Mouse (Mus musculus) hindbrain, embryonic 14.5 days (tissue): ENCODE measurements at regions not wholly inside any gene's neighbourhood (a gene's known extent, or its start where the extent isn't known, plus 50 kb on each side); places are given as distances from the start of the nearest gene placed in this dataset.
"Not testable (repeated sequence)": the region's sequence is repeated elsewhere in the genome, so short reads cannot be mapped to it uniquely, and the experiment has no call there.

ENCODE experiments used
- ATAC-seq: fragments of 200-750 bp; cut with Nextera tagmentation; 2 replicates; pipeline ENCODE4 v1.8.0; 2017; ENCODE audit warnings: moderate number of reproducible peaks, mild to moderate bottlenecking, moderate TSS enrichment, moderate library complexity; ENCODE audit not compliant: low FRiP score
- DNase-seq: peaks from one replicate; pipeline ENCODE4 v3.0.0-alpha.2; 2015; ENCODE audit warnings: low spot score
- H3K27ac ChIP-seq: fragments of 300-500 bp; sonication (generic); 2 replicates; pipeline ENCODE4 v1.5.1; 2014; ENCODE audit warnings: mild to moderate bottlenecking, moderate library complexity
- H3K27me3 ChIP-seq: fragments of 300-500 bp; sonication (generic); 2 replicates; pipeline ENCODE4 v1.6.1; 2014; ENCODE audit warnings: mild to moderate bottlenecking, low read length, mixed read lengths; ENCODE audit not compliant: control insufficient read depth, insufficient read depth
- H3K36me3 ChIP-seq: fragments of 300-500 bp; sonication (generic); replicated peaks from 2 replicates; pipeline ENCODE4 v1.6.1; 2014; ENCODE audit not compliant: control insufficient read depth, insufficient read depth
- H3K4me1 ChIP-seq: fragments of 300-500 bp; sonication (generic); replicated peaks from 2 replicates; pipeline ENCODE4 v1.6.1; 2014; ENCODE audit warnings: antibody characterized with exemption, low read length, mixed read lengths; ENCODE audit not compliant: control insufficient read depth, insufficient read depth
- H3K4me2 ChIP-seq: fragments of 300-500 bp; sonication (generic); replicated peaks from 2 replicates; pipeline ENCODE4 v1.6.1; 2014; ENCODE audit warnings: mild to moderate bottlenecking, moderate library complexity
- H3K4me3 ChIP-seq: fragments of 300-500 bp; sonication (generic); replicated peaks from 2 replicates; pipeline ENCODE4 v1.5.1; 2014; ENCODE audit warnings: mild to moderate bottlenecking, low read length
- H3K9ac ChIP-seq: fragments of 300-500 bp; sonication (generic); 2 replicates; pipeline ENCODE4 v1.6.1; 2014
- H3K9me3 ChIP-seq: fragments of 300-500 bp; sonication (generic); 2 replicates; pipeline ENCODE4 v1.6.1; 2016; ENCODE audit warnings: low read length; ENCODE audit not compliant: control insufficient read depth
- WGBS: fragments of 180-500 bp; shearing (Covaris S2); extraction: QIAGEN DNeasy Blood & Tissue Kit; methylation state at CpG from one replicate; pipeline ENCODE4 v1.1.7; 2014; 5-methylcytosine and 5-hydroxymethylcytosine counted together

DNA sequence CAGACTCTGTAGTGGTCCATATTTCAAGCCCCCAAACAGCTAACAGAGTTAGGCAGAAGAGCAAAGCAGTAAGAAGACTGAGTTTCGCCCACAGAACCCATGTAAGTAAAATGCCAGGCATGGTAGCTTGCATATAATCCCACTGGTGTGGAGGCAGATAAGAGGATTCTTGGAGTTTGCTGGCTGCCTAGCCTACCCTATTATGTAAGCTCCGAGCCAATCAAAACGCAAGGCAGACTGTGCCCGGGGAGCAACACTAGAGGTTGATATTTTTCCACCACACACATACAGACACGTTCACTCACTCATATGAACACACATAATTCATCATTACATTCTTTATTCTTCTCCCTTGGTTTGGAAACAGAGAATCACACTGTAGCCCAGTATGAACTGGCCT, 280.0 kb upstream of the Arglu1 start:
- H3K36me3 ChIP-seq = no peaks in the 10 kb centered on the region
- no peak overlapping the region for H3K9ac ChIP-seq
- H3K9me3 ChIP-seq = no peaks in the 10 kb centered on the region
- no peak overlapping the region for H3K27ac ChIP-seq
- H3K27me3 ChIP-seq = no peaks in the 10 kb centered on the region
- H3K4me2 ChIP-seq = no peak overlapping the region
- WGBS = 84% methylated on average over 5 of the region's 5 CpGs
- ATAC-seq (no peak), DNase-seq (no peak)
- no peaks in the 10 kb centered on the region for H3K4me1 ChIP-seq
- H3K4me3 ChIP-seq = no peak overlapping the region

DNA sequence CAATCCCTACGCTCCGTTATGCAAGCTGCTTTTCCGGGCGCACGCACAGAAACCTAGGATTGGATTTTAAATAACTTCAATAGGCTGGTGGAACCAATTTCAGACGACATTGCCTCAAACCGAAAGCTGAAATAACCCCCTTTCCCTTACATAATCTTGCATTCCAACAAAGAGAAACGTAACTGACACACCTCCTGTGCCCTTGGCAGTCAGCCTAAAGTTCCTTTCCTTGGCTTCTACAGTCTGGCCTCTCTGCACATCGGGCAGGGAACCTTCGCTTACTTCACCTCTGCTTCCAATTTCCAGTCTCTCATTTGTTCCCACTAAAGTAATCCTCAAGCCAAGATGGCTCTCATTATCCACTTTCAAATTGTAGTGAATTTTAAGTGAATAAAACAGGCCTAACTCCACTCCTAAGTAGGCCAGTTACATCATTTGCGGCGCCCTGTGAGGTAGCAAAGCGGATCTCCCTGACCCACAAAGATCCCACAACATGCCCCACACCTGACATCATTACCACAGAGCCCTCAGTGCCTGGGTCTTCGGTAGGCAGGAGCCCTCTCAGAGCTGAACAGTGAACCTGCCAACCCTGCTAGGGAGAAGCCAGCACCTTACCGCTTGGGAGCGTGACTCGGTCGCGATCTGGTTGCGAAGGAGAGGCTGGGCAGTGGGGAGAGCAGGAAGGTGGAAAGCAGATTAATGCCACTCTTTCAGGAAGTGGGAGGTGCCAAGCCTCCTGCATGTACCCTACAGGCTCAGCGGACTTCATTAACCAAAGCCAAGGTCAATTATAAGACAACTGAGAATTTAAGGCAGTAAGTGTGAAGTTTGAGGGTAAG, 279.0 kb upstream of the Arglu1 start:
- WGBS = 87% methylated on average over 21 of the region's 21 CpGs
- ATAC-seq = no peak

GRCm38 (mm10) chr8:8966658-8967048, 276.3 kb upstream of the Arglu1 start:
- 100% methylated on average over 1 of the region's 1 CpGs for WGBS
- no peaks in the 10 kb centered on the region for H3K4me1 ChIP-seq
- H3K4me2 ChIP-seq = no peak overlapping the region
- no peak for ATAC-seq
- no peaks in the 10 kb centered on the region for H3K36me3 ChIP-seq
- H3K27ac ChIP-seq = no peak overlapping the region
- H3K9me3 ChIP-seq = no peaks in the 10 kb centered on the region
- DNase-seq = no peak
- H3K9ac ChIP-seq = no peak overlapping the region
- no peaks in the 10 kb centered on the region for H3K27me3 ChIP-seq
- H3K4me3 ChIP-seq = no peak overlapping the region

More for the DNA sequence above, 279.0 kb upstream of the Arglu1 start:
- Histone ChIP-seq H3K4me2 (no peak overlapping the region), H3K9me3 (no peaks in the 10 kb centered on the region), H3K4me1 (no peaks in the 10 kb centered on the region), H3K4me3 (no peak overlapping the region), H3K9ac (no peak overlapping the region), H3K27me3 (no peaks in the 10 kb centered on the region), H3K36me3 (no peaks in the 10 kb centered on the region), H3K27ac (no peak overlapping the region)
- DNase-seq = no peak

- H3K27ac ChIP-seq = no peak overlapping the region
- DNase-seq = no peak
- ATAC-seq = peak; percentile 34; the same call in 1 of the 2 replicates
- no peaks in the 10 kb centered on the region for H3K27me3 ChIP-seq
- H3K36me3 ChIP-seq = no peaks in the 10 kb centered on the region
- H3K4me1 ChIP-seq = no peaks in the 10 kb centered on the region
- H3K9ac ChIP-seq = no peak overlapping the region
- no peak overlapping the region for H3K4me2 ChIP-seq
- WGBS = 10% methylated on average over 10 of the region's 10 CpGs
- H3K4me3 ChIP-seq = no peak overlapping the region
- no peaks in the 10 kb centered on the region for H3K9me3 ChIP-seq
Observed at GRCm38 (mm10) chr8:8965983-8966657, 275.8 kb upstream of the Arglu1 start.

DNA sequence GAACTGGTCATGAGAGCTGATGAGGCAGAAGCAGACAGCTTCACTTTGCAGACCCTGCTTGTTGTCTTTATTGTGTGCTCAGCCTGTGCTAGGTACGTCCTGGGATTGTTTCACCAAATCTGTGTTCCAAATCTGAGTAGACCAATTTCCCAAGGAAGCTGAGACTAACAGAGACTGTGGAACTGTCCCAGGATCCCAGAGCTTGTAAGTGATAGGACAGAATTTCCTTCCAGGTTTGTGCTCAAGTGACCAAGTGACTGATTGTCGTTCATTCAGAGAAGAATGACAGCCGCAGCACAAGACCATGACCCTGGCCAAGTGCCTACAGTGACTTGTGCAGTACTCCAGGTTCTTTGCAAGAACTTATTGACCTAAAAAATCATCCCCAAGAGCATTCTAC, 269.9 kb upstream of the Arglu1 start:
- no peak for ATAC-seq
- WGBS = 83% methylated on average over 3 of the region's 3 CpGs
- no peak overlapping the region for H3K9ac ChIP-seq

GRCm38 (mm10) chr8:8959787-8960093, 269.4 kb upstream of the Arglu1 start:
- Histone ChIP-seq H3K4me3 (no peak overlapping the region), H3K4me2 (no peak overlapping the region), H3K4me1 (no peaks in the 10 kb centered on the region), H3K36me3 (no peaks in the 10 kb centered on the region), H3K27ac (no peak overlapping the region), H3K27me3 (no peaks in the 10 kb centered on the region), H3K9ac (no peak overlapping the region), H3K9me3 (peaks cover under 1% of the 10 kb centered on the region; the same call in 1 of the 2 replicates)
- no peak for ATAC-seq
- no peak for DNase-seq
- WGBS = 61% methylated on average over 1 of the region's 1 CpGs

More for the DNA sequence above, 269.9 kb upstream of the Arglu1 start:
- no peak for DNase-seq
- Histone ChIP-seq H3K4me2 (no peak overlapping the region), H3K36me3 (no peaks in the 10 kb centered on the region), H3K4me3 (no peak overlapping the region), H3K27me3 (no peaks in the 10 kb centered on the region), H3K27ac (no peak overlapping the region), H3K9me3 (no peaks in the 10 kb centered on the region), H3K4me1 (no peaks in the 10 kb centered on the region)

DNA sequence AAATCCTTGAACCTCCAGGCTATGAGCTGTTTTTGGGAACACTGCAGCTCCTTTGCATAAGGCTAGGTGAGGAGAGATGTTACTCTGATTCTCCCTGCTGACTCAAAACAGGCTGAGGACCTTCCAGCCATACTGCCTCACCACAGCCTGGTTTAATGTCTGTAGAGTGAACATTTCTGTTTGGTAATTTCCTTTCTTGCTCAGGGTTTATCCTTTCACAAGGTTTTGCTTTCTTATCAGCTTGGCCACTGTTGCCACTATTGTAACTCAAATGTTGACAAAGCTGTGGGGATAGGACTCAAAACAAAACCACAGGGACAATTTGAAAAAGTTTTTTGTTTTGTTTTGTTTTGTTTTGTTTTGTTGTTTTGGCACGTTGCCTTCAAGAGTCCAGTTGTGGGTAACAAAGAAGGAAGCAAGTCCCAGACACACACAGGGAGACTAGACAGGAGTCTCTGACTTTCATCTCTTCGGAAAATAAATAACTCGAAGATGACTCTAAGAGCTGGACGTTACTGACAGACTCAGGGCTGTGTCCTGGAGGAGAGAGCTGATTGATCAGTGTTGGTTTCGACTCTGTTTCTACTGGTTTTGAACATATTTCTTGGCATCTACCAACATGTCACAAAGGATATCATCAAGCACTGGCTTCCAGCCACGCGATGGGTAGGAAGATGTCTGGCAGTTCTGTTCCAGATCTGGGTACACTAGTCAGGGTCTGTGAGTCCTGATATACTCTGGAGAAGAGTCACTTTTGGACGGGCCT, 268.9 kb upstream of the Arglu1 start:
- Histone ChIP-seq H3K9me3 (peaks cover 6% of the 10 kb centered on the region), H3K4me3 (no peak overlapping the region), H3K36me3 (no peaks in the 10 kb centered on the region), H3K27ac (no peak overlapping the region), H3K4me2 (no peak overlapping the region), H3K9ac (no peak overlapping the region), H3K27me3 (no peaks in the 10 kb centered on the region), H3K4me1 (no peaks in the 10 kb centered on the region)
- no peak for DNase-seq
- 82% methylated on average over 8 of the region's 8 CpGs for WGBS
- no peak for ATAC-seq

DNA sequence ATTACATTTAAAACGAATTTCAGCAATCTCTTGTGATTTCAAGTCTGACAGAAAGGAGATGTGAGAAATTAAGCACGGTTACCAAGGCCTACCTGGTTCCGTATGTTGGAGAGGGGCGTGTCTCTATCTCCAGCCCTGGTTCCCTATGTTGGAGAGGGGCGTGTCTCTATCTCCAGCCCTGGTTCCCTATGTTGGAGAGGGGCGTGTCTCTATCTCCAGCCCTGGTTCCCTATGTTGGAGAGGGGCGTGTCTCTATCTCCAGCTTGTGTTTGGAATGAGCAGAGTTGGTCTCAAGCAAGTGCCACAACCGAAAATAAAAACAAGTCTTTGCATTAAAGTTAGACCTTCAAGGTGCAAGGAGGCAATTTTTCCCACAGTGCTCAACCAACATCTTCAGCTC, 267.8 kb upstream of the Arglu1 start:
- 87% methylated on average over 8 of the region's 8 CpGs for WGBS
- not testable (repeated sequence) for H3K9ac ChIP-seq, H3K27me3 ChIP-seq, H3K4me3 ChIP-seq, ATAC-seq, H3K27ac ChIP-seq, H3K4me1 ChIP-seq, H3K9me3 ChIP-seq, H3K36me3 ChIP-seq, H3K4me2 ChIP-seq, DNase-seq

DNA sequence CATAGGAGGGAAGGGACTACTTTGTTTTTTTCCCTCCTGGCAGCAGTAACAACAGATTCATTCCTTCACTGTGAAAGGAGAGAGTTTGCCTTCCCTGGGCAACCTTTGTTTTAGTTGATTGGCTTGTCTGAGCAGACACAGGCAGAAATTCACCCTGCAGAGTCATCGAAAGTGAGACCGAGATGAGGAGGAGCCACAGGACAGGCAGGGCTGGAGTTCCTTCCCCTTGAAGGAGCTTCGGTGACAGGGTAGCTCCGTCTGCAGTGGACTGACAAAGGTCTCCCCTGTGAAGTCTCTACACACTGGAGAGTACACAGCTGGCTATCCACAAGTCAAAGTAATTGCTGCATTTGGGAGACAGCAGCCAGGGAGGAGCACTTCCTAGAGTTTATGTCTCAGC, 261.9 kb upstream of the Arglu1 start:
- Histone ChIP-seq H3K4me2 (no peak overlapping the region), H3K27me3 (no peaks in the 10 kb centered on the region), H3K9ac (no peak overlapping the region), H3K9me3 (peaks cover 8% of the 10 kb centered on the region), H3K4me1 (peaks cover 20% of the 10 kb centered on the region), H3K27ac (no peak overlapping the region), H3K36me3 (no peaks in the 10 kb centered on the region), H3K4me3 (no peak overlapping the region)
- WGBS = 3% methylated on average over 4 of the region's 4 CpGs
- ATAC-seq (no peak), DNase-seq (no peak)
